Mouse (Mus musculus) gastrocnemius, postnatal 36 days (tissue): ENCODE results near the gene Rras. TPM values are rescaled to one million over a fixed set of nuclear protein-coding genes. Genes with fewer than 3 reads are reported as not detected.

Experiments used
- DNase-seq, 2 experiments: peaks; one replicate each; pipeline ENCODE4 v3.0.0; 2022
- intact Hi-C: fragments of 180-260 bp; cut with DNase I; formaldehyde crosslinking; loops from one replicate; pipeline ENCODE4 v1.15.1; 2025
- total RNA-seq, 2 experiments: library from RNA; stranded (reverse); gene quantifications; 2 replicates each; pipeline ENCODE4 v1.2.3; 2021

The Rras gene
- total RNA-seq, 2 experiments from 2014 or later = 20.6 to 21.8 TPM

- intact Hi-C loops = no loop called here
- no peak for DNase-seq
Measured at GRCm38 (mm10) chr7:44997940-44998428, 19.8 kb upstream of the Rras start.

DNA sequence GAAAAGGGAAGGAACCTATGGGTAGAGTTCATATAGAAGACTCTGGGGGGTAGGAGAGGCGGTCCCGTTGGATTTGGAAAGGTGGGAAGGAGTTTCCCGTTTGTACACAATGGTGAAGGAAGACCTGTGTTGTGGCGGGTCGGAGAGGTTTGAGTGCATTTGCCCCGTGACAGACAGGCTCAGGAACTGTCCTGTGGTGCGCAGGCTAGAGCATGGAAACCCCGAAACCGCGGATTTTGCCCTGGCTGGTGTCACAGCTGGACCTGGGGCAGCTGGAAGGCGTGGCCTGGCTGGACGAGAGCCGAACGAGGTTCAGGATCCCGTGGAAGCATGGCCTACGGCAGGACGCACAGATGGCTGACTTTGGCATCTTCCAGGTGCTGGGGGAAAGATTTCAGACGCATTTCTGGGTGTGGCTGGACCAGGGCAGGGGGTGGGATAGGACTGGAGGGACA is 19.2 kb upstream of the Rras start, which contains the start of gene Bcl2l12:
Gene Bcl2l12, minus strand, starts transcription at position 212 of the 455 bp plus-strand sequence.
- DNase-seq = peak; percentile 48 to 51

DNA sequence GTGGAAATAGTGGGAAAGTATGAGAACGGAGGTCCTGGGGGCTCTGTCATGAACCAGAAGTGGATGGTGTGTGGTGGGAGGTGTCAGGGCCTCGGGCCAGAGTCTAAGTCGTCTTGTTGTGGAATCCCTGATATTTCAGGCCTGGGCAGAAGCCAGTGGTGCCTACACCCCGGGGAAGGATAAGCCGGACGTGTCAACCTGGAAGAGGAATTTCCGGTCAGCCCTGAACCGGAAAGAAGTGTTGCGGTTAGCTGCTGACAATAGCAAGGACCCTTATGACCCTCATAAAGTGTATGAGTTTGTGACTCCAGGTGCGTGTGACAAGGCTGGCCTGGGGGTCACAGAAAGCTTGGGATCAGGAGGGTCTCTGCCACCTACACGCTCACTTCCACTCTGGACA is 18.0 kb upstream of the Rras start:
- DNase-seq = no peak
- intact Hi-C loops = loop anchor here (1.0 kb wide), 1 partner anchor 15 kb away; no protein-coding TSS in a partner anchor

More for the DNA sequence above, 19.2 kb upstream of the Rras start, which contains the start of gene Bcl2l12:
- intact Hi-C loops = no loop called here

- intact Hi-C loops = loop anchor here (1.0 kb wide), 1 partner anchor 14 kb away; no protein-coding TSS in a partner anchor
Measured at GRCm38 (mm10) chr7:45000539-45001114, 17.1 kb upstream of the Rras start.

DNA sequence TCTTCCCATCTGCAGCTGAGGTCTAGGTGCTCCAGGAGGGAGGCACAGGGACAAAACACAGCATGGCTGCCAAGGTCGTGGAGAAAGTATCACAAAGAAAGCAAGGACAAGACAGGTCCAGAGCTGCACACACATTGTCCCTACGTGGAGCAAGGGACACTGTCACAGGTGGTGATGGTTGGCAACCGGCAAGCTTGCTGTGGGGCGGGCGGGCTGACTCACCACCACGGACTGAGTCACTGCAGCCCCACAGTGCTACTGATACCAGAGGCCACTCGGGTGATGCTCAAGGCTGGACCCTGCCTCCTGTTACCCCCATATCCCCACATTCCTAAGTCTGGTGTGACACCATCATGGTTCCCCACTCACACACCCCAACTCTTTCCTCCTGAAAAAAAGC is 15.3 kb upstream of the Rras start:
- intact Hi-C loops = no loop called here
- no peak for DNase-seq

More at GRCm38 (mm10) chr7:45000539-45001114, 17.1 kb upstream of the Rras start:
- DNase-seq = no peak

- intact Hi-C loops = no loop called here
Measured at GRCm38 (mm10) chr7:45004546-45004945, 13.2 kb upstream of the Rras start.

DNA sequence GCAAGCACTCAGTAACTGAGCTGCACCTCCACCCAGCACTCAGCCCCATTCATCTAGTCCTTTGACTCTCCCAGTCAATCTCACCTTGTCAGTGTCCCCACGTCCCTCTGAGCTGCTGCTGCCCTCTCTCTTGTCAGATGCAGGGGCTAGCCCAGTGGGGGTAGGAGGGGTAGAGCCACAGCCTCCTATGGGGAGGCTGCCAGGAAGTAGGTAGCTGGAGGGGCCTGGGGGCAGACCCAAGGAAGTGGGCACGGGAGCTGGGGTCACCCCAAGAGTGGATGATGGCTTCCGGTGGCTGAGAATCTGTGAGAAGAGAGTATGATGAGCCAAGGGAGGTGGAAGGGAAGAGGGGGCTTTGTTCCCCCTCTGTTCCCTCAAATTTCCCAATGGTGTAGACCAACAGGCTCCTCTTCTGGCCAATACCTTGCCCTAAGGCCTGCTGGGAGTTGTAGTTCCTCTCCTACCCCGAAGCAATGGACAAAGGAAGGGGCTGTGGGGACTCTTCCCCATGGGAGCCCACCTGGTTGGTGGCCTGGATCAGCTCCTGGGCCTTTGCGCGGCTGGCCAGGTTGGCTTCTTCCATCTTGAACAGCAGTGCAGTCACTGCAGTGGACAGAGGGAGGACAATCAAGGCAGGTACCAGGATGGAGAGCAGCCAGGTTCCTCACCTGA is 12.3 kb upstream of the Rras start:
- no peak for DNase-seq
- intact Hi-C loops = no loop called here

More at GRCm38 (mm10) chr7:45004546-45004945, 13.2 kb upstream of the Rras start:
- no peak for DNase-seq

DNA sequence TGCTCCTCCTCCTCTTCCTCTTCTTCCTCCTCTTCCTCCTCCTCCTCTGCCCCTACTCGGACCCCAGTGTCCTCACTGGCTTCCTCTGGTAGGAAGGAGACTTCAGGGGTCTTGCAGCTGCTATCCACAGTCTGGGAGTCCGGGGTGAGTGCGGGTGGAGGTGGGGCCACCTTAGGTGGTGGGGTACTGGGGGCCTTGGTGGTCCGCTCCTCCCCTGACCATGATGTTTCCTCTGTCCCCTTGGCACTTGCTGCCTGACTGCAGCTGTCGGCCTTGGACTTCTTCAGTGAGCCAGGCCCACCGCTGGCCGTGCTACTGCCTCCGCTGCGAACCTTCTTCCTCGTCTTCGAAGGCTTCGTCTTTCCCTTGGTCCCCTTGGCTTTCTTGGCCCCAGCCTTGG is 11.3 kb upstream of the Rras start:
- no peak for DNase-seq
- intact Hi-C loops = no loop called here

DNA sequence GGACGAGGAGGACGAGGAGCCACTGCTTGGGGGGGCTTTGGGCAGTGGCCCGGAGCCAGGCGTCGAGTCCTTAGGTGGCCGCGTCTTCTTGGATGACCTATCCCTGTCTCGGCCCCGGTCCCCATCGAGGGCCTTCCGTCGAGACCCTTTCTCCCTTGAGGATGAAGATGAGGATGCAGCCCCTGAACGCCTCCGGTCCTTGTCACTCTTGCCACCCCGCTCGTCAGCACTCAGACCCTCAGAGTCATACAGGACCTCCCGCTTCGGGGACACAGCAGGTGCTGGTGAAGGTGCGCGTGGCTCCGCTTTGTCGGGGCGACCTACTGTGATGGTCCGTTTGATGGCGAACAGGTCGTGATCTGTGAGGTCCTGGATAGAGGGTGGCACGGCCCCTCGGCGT is 10.6 kb upstream of the Rras start:
- DNase-seq = no peak
- intact Hi-C loops = no loop called here

GRCm38 (mm10) chr7:45007846-45008245 is 9.9 kb upstream of the Rras start:
- intact Hi-C loops = no loop called here
- DNase-seq = no peak

- intact Hi-C loops = no loop called here
- no peak for DNase-seq
Measured at GRCm38 (mm10) chr7:45008411-45008810, 9.3 kb upstream of the Rras start.

GRCm38 (mm10) chr7:45012011-45012410 is 5.8 kb upstream of the Rras start:
- intact Hi-C loops = no loop called here

DNA sequence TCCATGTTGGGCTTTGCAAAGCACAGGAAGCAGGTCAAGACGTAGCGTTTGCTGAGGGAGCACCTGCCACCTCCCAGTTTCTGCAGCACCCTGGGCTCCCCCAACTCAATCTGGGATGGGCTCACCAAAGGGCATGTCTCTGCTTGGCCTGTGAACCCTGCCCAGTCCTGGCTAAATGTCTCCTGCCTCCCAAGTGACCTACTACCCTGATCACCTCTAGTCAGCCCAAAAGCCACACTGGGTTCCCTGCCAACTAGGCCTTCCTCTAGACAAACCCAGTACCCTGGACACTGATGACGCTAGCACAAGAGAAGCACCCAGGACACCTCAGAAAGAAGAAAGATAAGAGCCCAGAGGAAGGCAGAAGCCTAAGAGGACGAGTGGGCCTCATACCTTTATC is 4.9 kb upstream of the Rras start:
- DNase-seq = no peak
- intact Hi-C loops = no loop called here

More at GRCm38 (mm10) chr7:45012011-45012410, 5.8 kb upstream of the Rras start:
- no peak for DNase-seq

DNA sequence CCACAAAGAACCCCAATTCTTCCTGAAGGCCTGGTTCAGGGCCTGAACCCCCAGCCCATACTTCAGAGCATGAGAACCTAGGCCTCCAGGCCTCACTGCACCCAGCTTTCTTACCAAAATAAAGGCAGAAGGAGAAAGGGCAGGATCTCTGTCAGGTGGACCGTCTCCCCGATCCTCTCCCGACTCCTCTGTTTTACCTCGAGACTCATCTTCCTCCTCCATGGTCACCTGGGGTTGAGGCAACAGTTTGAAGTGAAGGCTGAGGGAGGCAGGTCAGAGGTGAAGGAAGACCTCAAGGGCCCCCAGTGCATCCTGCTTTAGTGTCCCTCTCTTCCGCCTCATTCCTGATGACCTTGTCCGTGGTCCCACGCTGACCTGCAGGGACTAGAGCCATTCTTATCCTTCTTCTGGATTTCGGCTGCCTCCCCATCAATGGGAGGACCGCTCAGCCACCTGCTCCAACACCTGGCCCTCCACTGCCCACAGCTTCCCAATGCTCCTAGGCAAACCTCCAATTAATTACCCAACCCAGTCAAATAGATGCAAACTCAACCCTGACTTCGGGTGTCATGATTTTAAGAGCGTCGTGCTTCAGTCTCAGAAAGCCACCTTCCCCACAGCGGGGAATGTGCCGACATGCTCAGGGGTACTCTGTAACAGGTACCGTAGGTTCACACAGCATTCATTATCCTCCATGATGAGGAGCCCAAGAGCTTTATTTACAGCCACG is 4.2 kb upstream of the Rras start:
- no peak for DNase-seq
- intact Hi-C loops = loop anchor here (1.0 kb wide), 1 partner anchor 13 kb away; no protein-coding TSS in a partner anchor

- no peak for DNase-seq
- intact Hi-C loops = loop anchor here (1.0 kb wide), 1 partner anchor 14 kb away; no protein-coding TSS in a partner anchor
Measured at GRCm38 (mm10) chr7:45014096-45014451, 3.7 kb upstream of the Rras start.

DNA sequence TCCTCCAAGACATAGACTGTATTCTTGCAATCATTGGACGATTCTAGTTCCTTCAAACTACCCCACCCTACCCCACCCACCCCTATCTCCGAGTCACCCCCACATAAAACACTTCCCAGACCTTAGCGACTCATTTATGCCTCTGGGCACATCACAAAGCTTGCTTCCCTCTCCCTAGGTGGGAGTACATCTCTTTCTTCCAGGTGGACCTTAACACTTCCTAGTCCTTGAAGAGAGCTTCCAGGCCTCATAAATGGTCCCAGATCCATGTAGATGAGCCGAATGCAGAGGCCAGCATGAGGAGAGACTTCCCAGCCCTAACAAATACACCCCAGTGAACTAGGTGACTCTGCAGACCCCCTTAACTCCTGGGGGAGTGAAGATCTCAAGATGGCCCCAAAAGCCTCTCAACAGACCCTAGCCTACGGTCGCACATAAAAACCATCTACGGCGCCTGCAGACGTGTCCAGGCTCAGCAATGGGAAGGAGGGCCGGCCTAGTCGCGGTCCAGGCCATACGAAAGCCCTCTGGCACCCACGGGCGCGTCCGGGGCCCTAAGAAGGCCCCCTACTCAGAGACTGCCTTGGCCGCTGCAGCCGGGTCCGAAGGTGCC is 2.3 kb upstream of the Rras start:
- no peak for DNase-seq
- intact Hi-C loops = no loop called here

GRCm38 (mm10) chr7:45015957-45016612 is 1.7 kb upstream of the Rras start, which contains the start of gene Scaf1:
Gene Scaf1 (minus strand): TSS chr7:45016363.
- intact Hi-C loops = no loop called here

DNA sequence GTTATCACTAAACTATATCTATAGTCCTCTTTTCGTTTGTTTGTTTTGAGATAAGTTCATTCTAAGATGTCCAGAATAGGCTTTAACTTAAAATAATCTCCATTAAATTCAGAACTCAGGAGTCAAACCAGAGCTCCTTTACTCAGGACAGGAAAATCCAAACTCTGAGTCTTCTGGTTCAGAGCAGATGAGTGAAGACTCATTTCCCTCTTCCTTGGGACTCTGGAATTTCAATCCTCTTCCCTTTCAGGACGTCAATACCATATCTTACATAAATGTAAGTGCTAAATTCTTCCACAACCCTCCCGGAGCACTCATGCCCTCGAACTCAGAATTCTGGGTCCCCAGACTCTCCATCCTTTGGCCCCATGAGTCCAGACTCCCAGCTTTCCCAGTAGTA is 1.0 kb upstream of the Rras start:
- intact Hi-C loops = no loop called here

More at GRCm38 (mm10) chr7:45015957-45016612, 1.7 kb upstream of the Rras start, which contains the start of gene Scaf1:
- peak; percentile 98 to 99 for DNase-seq

GRCm38 (mm10) chr7:45019031-45019571 is 1.3 kb downstream of the Rras start:
- intact Hi-C loops = loop anchor here (2.0 kb wide), 1 partner anchor 34 kb away; the partner anchor contains the start of gene Prr12
- peak; percentile 72 to 74 for DNase-seq

More for the DNA sequence above, 1.0 kb upstream of the Rras start:
- DNase-seq = no peak
